Mouse (Mus musculus): ENCODE measurements around the gene G6pc.
"Not testable (repeated sequence)": the region's sequence is repeated elsewhere in the genome, so short reads cannot be mapped to it uniquely, and the experiment has no call there.

G6pc gene

DNA sequence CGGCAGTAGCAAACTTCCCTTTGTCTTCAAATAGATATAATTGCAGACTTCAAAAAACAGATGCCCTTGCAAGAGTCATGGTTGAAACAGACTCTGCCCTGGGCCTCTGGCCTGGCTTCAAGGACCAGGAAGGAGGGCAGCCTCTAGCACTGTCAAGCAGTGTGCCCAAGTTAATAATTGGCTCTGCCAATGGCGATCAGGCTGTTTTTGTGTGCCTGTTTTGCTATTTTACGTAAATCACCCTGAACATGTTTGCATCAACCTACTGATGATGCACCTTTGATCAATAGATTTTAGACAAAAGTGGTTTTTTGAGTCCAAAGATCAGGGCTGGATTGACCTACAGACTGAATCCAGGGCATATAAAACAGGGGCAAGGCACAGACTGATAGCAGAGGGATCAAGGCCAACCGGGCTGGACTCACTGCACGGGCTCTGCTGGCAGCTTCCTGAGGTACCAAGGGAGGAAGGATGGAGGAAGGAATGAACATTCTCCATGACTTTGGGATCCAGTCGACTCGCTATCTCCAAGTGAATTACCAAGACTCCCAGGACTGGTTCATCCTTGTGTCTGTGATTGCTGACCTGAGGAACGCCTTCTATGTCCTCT lies at the start of gene G6pc:
Gene G6pc, plus strand, starts transcription at position 236 of the 610 bp plus-strand sequence.
- in situ Hi-C loops (cut with MboI, MseI), result no loop called here

- in situ Hi-C loops (cut with MboI, MseI), result no loop called here
These were observed 43.8 kb upstream of the G6pc start for GRCm38 (mm10) chr11:101323609-101324008.

DNA sequence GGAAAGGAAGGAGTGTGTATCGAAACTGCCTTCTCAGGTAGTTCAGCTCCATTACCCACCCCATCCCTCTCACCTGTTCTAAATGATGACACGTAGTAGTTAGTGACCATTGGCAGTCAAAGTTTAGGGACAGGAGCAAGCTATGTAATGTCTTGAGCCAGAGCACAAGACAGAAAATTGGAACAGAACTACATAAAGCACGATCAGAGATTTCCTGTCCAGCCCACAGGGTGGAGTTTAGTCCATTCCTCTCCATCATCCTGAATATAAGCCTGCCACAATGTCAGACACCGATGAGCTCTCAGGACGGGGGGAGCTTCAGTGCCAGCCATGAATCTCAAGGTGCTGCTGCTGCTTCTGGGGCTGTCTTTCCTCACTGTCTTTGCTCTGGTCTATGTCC lies 42.6 kb upstream of the G6pc start, which contains the start of gene Aoc2:
Gene Aoc2, plus strand, starts transcription at position 301 of the 400 bp plus-strand sequence.
- in situ Hi-C loops (cut with MboI, MseI), result no loop called here

- in situ Hi-C loops (cut with MboI, MseI), result not testable (repeated sequence)
These were observed 42.2 kb upstream of the G6pc start for GRCm38 (mm10) chr11:101325201-101325600.

DNA sequence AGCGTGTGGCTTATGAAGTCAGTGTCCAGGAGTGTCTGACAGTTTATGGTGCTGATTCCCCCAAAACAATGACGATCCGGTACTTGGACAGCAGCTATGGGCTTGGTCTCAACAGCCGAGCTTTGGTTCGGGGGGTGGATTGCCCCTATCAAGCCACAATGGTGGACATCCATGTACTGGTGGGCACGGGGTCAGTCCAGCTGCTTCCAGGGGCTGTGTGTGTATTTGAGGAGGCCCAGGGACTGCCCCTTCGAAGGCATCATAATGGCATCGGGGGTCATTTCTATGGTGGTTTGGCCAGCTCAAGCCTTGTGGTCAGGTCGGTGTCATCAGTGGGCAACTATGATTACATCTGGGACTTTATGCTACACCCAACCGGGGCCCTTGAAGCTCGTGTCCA lies 41.2 kb upstream of the G6pc start:
- in situ Hi-C loops (cut with MboI, MseI), result no loop called here

GRCm38 (mm10) chr11:101327311-101327710 lies 40.0 kb upstream of the G6pc start:
- in situ Hi-C loops (cut with MboI, MseI), result no loop called here

- in situ Hi-C loops (cut with MboI, MseI), result no loop called here
These were observed 38.3 kb upstream of the G6pc start for GRCm38 (mm10) chr11:101328941-101329635.

DNA sequence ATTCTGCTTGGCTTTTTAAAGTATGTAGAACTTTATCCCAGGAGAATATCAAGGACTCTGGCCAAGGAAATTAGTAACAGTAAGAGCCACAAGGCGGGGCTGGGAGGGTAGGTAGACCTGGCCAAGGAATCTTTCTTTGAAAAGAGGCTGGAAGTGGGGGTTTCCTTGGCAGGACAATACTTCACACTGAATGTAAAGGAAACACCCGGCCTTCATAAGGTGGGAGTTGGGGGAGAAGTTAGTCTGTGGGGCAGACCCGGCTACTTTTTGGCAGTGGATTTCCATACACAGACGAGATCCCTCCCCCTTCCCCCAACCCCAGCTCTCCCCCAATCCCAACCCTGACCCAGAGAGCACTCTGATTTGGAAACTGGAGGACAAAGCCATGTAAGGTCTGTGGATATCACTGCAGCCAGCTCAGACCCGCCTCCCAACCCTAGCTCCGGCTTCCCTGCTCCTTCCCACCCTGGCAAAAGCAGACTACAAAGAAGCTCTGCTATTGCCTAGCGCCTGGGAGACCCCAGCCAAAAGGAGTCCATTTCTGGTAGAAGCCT lies 36.9 kb upstream of the G6pc start, which contains the start of gene Aoc3:
Gene Aoc3, plus strand, starts transcription at position 235 of the 554 bp plus-strand sequence.
- in situ Hi-C loops (cut with MboI, MseI), result loop anchor here in 1 of 2 experiments (5.0 kb wide), 1 partner anchor 67 kb away; no protein-coding TSS in a partner anchor

DNA sequence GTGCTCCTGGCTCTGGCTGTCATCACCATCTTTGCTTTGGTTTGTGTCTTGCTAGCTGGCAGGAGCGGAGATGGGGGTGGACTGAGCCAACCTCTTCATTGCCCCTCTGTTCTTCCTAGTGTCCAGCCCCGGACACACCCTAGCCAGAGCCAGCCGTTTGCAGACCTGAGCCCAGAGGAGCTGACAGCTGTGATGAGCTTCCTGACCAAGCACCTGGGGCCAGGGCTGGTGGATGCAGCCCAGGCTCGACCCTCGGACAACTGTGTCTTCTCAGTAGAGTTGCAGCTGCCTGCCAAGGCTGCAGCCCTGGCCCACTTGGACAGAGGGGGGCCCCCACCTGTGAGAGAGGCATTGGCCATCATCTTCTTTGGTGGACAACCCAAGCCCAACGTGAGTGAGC lies 36.4 kb upstream of the G6pc start:
- in situ Hi-C loops (cut with MboI, MseI), result loop anchor here in 1 of 2 experiments (5.0 kb wide), 1 partner anchor 66 kb away; no protein-coding TSS in a partner anchor

DNA sequence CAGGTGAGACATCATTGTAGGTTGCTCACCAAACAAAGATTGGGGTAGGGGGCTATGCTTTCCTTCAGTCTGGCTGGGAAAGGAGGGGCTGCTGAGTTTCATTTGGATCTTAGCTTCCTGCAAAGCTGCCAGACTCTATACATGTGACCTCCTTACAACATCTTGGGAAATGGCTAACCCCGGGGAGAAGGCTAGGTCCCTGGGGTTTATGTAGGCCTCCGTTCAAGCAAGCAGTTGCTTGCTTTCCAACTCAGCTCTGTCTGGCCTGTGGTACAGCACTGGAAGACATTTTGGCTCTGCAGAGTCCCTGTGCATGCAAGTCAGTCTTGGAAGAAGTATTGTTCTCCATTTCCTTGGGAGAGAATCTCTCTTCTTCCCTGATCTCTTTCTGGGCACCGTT lies 34.8 kb upstream of the G6pc start:
- in situ Hi-C loops (cut with MboI, MseI), result loop anchor here in 1 of 2 experiments (5.0 kb wide), 1 partner anchor 65 kb away; no protein-coding TSS in a partner anchor

DNA sequence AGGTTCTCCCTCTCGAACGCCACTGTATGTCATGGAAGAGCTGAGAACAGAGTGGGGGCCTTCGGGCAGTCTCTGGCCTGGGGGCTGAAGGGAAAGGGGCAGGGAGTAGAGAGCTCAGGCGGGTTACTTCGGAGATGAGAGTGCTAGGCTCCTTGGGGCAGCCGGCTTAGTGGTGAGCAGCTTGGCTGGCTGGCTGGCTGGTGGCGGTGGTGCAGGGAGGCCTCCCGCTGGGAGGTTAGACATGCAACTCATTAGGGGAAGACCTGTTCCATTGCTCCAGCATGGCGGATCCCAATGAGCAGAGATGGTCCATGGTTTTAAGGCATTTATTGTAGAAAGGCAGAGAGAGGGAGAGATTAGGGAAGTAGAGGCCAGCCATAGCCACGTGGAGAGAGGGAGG lies 33.3 kb upstream of the G6pc start:
- in situ Hi-C loops (cut with MboI, MseI), result loop anchor here in 1 of 2 experiments (5.0 kb wide), 1 partner anchor 63 kb away; no protein-coding TSS in a partner anchor

- in situ Hi-C loops (cut with MboI, MseI), result loop anchor here in 1 of 2 experiments (5.0 kb wide), 1 partner anchor 63 kb away; no protein-coding TSS in a partner anchor
These were observed 32.8 kb upstream of the G6pc start for GRCm38 (mm10) chr11:101334516-101334915.

- in situ Hi-C loops (cut with MboI, MseI), result loop anchor here in 1 of 2 experiments (5.0 kb wide), 1 partner anchor 57 kb away; no protein-coding TSS in a partner anchor
These were observed 31.7 kb upstream of the G6pc start for GRCm38 (mm10) chr11:101335685-101336084.

DNA sequence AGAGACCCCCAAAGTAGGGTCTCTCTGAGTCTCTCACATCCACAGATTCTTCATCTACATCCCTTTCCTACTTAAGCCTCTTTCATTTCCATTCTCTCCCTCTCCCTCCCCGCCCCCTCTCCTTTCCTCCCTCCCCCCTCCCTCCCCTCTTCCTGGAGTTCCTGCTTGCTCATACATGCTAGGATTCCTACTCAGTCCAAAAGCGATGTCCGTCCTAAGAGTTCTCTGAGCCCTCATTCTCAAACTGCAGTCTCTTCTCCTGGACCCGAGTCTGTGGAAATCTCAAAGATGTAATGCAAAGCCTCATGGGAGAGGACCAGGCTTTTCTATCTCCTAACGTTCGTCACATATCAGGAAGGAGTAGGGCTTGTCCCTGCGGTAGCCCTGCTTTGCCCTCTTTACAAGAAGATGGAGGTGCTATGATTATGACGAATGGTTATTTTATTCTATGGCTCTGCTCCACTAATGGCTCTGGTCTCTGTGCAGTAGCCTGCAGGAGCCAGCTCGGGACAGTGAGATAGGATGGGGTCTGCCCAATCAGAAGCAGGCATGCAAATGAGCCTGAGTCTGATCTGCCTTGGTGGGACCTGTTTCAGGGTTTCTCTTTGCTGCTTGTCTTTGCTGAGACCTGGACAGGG lies 29.1 kb upstream of the G6pc start:
- in situ Hi-C loops (cut with MboI, MseI), result loop anchor here in 1 of 2 experiments (5.0 kb wide), 1 partner anchor 54 kb away; no protein-coding TSS in a partner anchor

GRCm38 (mm10) chr11:101347083-101347775 lies 20.1 kb upstream of the G6pc start:
- in situ Hi-C loops (cut with MboI, MseI), result no loop called here

GRCm38 (mm10) chr11:101348774-101349173 lies 18.6 kb upstream of the G6pc start:
- in situ Hi-C loops (cut with MboI, MseI), result no loop called here

DNA sequence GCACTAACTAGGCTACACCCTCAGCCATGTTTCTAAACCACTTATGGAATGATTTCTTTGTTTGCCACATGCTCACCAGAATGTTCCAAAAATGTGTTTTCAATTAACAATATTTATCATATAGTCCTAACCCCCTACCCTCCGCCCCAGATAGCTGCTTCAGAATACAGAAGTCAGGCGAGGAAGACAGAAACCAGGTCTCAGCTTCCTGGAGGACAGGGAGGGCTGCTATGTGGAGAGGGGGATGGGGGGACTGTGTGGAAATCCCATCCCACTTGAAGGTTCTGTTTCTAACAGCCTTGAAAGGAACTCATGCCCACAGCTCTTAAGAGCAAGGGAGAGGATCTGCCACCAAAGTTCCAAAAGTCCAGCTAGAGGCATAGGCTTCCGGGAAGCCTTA lies 18.1 kb upstream of the G6pc start:
- in situ Hi-C loops (cut with MboI, MseI), result no loop called here

- in situ Hi-C loops (cut with MboI, MseI), result no loop called here
These were observed 16.2 kb upstream of the G6pc start for GRCm38 (mm10) chr11:101351100-101351720.

DNA sequence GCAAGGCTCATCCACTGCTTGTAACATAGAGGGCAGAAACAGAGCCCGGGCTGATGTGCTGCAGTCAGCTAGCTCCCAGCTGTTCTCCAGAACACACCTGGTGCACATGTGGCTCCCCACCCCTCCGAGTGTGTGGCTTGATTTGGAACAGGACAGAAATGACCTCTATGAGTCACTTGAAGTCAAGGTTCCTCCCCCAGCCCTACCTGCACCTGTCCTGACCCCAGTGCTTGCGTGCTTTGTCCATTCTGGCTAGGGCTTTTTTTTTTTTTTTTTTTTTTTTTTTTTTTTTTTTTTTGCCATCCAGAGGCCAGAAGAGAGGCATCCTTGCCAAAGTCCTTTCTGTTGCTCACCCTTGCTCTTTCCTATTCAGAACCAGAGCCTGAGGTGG lies 15.6 kb upstream of the G6pc start:
- in situ Hi-C loops (cut with MboI, MseI), result no loop called here

DNA sequence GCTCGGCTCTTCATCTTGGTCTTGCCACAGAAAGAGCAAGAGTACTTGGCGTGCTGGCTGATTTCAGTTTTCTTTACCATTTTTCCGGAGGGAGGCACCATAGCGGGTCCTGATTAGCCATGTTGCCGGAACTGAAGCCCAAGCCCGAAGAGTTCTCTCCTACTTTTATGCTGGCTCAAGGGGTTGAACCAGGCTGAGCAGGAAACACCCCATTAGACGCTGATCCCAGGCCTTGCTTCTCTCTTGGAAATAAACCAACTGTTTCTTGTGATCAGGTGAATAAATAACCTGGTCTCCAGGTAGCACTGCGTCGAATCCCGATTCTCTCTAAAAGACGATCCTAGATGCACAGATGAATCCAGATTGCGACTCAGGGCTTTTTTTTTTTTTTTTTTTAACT lies 13.9 kb upstream of the G6pc start:
- in situ Hi-C loops (cut with MboI, MseI), result no loop called here

Measured in T-helper 17 cell (primary cell).